Mouse (Mus musculus) CH12.LX (cell line): ENCODE results near the gene Cnn2.

Source experiments
- CTCF ChIP-seq, 2 experiments: IDR thresholded peaks in 1 of 2; conservative IDR thresholded peaks in 1 of 2; 2 replicates each; pipeline ENCODE4 v1.5.1; 2011 to 2012; ENCODE audit warnings: low read depth in 2 of 2, low read length in 2 of 2, improper control_type of control experiment in 1 of 2, inconsistent platforms in 1 of 2, mild to moderate bottlenecking in 1 of 2, moderate library complexity in 1 of 2
- E2F4 ChIP-seq: IDR thresholded peaks from 2 replicates; pipeline ENCODE4 v1.6.1; 2011; ENCODE audit warnings: low read depth, low read length, improper control_type of control experiment; ENCODE audit not compliant: insufficient replicate concordance
- EP300 ChIP-seq: IDR thresholded peaks from 2 replicates; pipeline ENCODE4 v1.6.1; 2011; ENCODE audit warnings: low read length, improper control_type of control experiment
- HCFC1 ChIP-seq: IDR thresholded peaks from 2 replicates; pipeline ENCODE4 v1.6.1; 2012; ENCODE audit warnings: low read depth, mild to moderate bottlenecking, inconsistent platforms, low read length, improper control_type of control experiment
- NRF1 ChIP-seq: IDR thresholded peaks from 2 replicates; pipeline ENCODE4 v1.6.1; 2014; ENCODE audit warnings: low read depth, mild to moderate bottlenecking, inconsistent platforms, low read length, improper control_type of control experiment, moderate library complexity
- POLR2AphosphoS2 ChIP-seq: IDR thresholded peaks from 2 replicates; pipeline ENCODE4 v1.6.1; 2011; ENCODE audit warnings: low read depth, low read length, improper control_type of control experiment
- RAD21 ChIP-seq: IDR thresholded peaks from 2 replicates; pipeline ENCODE4 v1.6.1; 2011; ENCODE audit warnings: low read depth, mild to moderate bottlenecking, low read length, improper control_type of control experiment, moderate library complexity
- SIN3A ChIP-seq: IDR thresholded peaks from 2 replicates; pipeline ENCODE4 v1.6.1; 2012; ENCODE audit warnings: low read length, improper control_type of control experiment, inconsistent platforms
- TBP ChIP-seq: conservative IDR thresholded peaks from 2 replicates; pipeline ENCODE4 v1.6.1; 2011; ENCODE audit warnings: low read depth, low read length, improper control_type of control experiment

- no peak for TF ChIP-seq HCFC1
- no peak for TF ChIP-seq EP300
- TF ChIP-seq NRF1, result no peak
- TF ChIP-seq TBP, result no peak
- TF ChIP-seq CTCF (conservative IDR thresholded peaks at IDR 0.05 in 1 of 2, IDR thresholded peaks at IDR 0.05 in 1 of 2; ENCODE audit: low read depth in 2 of 2, low read length in 2 of 2), result no peak
- TF ChIP-seq POLR2AphosphoS2, result no peak
- TF ChIP-seq RAD21, result no peak
- no peak for TF ChIP-seq SIN3A
- TF ChIP-seq E2F4, result no peak
Measured at GRCm38 (mm10) chr10:80030736-80031135, 42.4 kb downstream of the Cnn2 start.
